Mouse (Mus musculus) liver, postnatal 0 days (tissue): ENCODE data around the gene Rflnb.

Experiments
- CTCF ChIP-seq: sonication (generic); IDR thresholded peaks from 2 replicates; pipeline ENCODE4 v1.5.1; 2016; ENCODE audit warnings: antibody characterized with exemption, low read depth
- EP300 ChIP-seq: IDR thresholded peaks from 2 replicates; pipeline ENCODE4 v1.6.1; 2016; ENCODE audit warnings: antibody characterized with exemption, low read depth, mild to moderate bottlenecking

DNA sequence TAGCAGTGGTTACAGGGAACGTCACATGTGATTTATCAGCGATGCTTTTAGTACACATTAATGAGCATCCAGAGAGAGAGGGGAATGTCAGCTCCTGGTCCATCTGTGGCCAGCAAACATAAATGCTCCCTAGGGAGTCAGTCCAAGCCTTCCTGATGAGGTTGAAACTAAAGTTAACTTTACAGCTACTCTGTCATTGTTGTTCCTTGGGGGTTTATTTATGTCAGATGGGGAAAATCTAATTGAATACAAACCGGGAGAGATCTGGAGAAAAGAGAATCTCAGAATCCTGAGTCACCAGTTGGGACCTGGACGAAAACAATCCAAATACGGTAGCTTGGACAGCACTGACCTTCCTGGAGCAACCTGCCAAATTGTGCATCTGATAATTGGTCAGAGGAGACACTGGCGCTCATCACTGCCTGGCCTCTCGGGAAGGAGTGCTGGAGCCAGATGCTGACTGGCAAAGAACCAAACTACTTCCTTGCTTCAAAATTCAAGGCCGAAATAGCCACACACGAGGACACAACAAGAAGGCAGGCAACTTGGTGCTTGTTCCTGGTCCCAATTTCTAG lies 38.0 kb upstream of the Rflnb start:
- TF ChIP-seq CTCF (no peak), EP300 (no peak)
